Mouse (Mus musculus) myocyte (in vitro differentiated cells): ENCODE measurements around the gene Tbca. TPM values are rescaled to one million over a fixed set of nuclear protein-coding genes. Genes with fewer than 3 reads are reported as not detected.

Source experiments
- H3K27me3 ChIP-seq: one replicate; pipeline ENCODE4 v1.6.1; 2011; ENCODE audit not compliant: control insufficient read depth, insufficient read depth, insufficient read length
- H3K36me3 ChIP-seq: one replicate; pipeline ENCODE4 v1.6.1; 2011; ENCODE audit not compliant: control insufficient read depth, insufficient read depth
- H3K4me2 ChIP-seq: one replicate; pipeline ENCODE4 v1.6.1; 2011; ENCODE audit warnings: low read depth, control low read depth
- H3K4me3 ChIP-seq: one replicate; pipeline ENCODE4 v1.5.1; 2011; ENCODE audit warnings: mild to moderate bottlenecking, control low read depth, moderate library complexity
- H3K79me2 ChIP-seq: one replicate; pipeline ENCODE4 v1.6.1; 2011; ENCODE audit not compliant: control insufficient read depth, insufficient read depth
- H3ac ChIP-seq: one replicate; pipeline ENCODE4 v1.6.1; 2011; ENCODE audit not compliant: control insufficient read depth, insufficient read length
- CEBPB ChIP-seq: IDR thresholded peaks from 2 replicates; pipeline ENCODE4 v1.6.1; 2011; ENCODE audit warnings: mild to moderate bottlenecking, moderate library complexity; ENCODE audit not compliant: poor library complexity, insufficient read depth, severe bottlenecking
- E2F4 ChIP-seq: IDR thresholded peaks from one replicate; pipeline ENCODE4 v1.6.1; 2011; ENCODE audit warnings: mild to moderate bottlenecking, control low read depth, moderate library complexity; ENCODE audit not compliant: insufficient read depth
- MAX ChIP-seq: IDR thresholded peaks from one replicate; pipeline ENCODE4 v1.6.1; 2011; ENCODE audit warnings: low read depth, mild to moderate bottlenecking, control low read depth
- MYOD1 ChIP-seq, 3 experiments: IDR thresholded peaks; one replicate each; pipeline ENCODE4 v1.6.1; 2011; ENCODE audit warnings: control low read depth in 2 of 3, low read depth in 2 of 3, mild to moderate bottlenecking in 2 of 3, moderate library complexity in 1 of 3; ENCODE audit not compliant: insufficient read length in 2 of 3, control insufficient read depth in 1 of 3
- MYOG ChIP-seq, 3 experiments: IDR thresholded peaks; one replicate each; pipeline ENCODE4 v1.6.1; 2011; ENCODE audit warnings: control low read depth in 2 of 3, low read depth in 2 of 3, mild to moderate bottlenecking in 2 of 3; ENCODE audit not compliant: insufficient read length in 2 of 3, control insufficient read depth in 1 of 3, insufficient read depth in 1 of 3
- POLR2A ChIP-seq: IDR thresholded peaks from one replicate; pipeline ENCODE4 v1.6.1; 2011; ENCODE audit warnings: low read depth, mild to moderate bottlenecking, control low read depth, moderate library complexity; ENCODE audit not compliant: insufficient read length
- POLR2AphosphoS2 ChIP-seq: IDR thresholded peaks from one replicate; pipeline ENCODE4 v1.6.1; 2011; ENCODE audit warnings: low read depth, control low read depth; ENCODE audit not compliant: insufficient read length
- REST ChIP-seq: IDR thresholded peaks from one replicate; pipeline ENCODE4 v1.6.1; 2011; ENCODE audit warnings: mild to moderate bottlenecking, control low read depth, moderate library complexity; ENCODE audit not compliant: insufficient read depth, insufficient read length
- SRF ChIP-seq: IDR thresholded peaks from one replicate; pipeline ENCODE4 v1.6.1; 2011; ENCODE audit warnings: low read depth; ENCODE audit not compliant: control insufficient read depth, insufficient read length
- TCF12 ChIP-seq: IDR thresholded peaks from one replicate; pipeline ENCODE4 v1.6.1; 2011; ENCODE audit warnings: mild to moderate bottlenecking, control low read depth; ENCODE audit not compliant: poor library complexity, insufficient read depth, severe bottlenecking
- TCF3 ChIP-seq: IDR thresholded peaks from one replicate; pipeline ENCODE4 v1.6.1; 2011; ENCODE audit warnings: low read depth, control low read depth; ENCODE audit not compliant: insufficient read length
- USF1 ChIP-seq: IDR thresholded peaks from one replicate; pipeline ENCODE4 v1.6.1; 2011; ENCODE audit warnings: low read depth, mild to moderate bottlenecking, control low read depth, moderate library complexity
- polyA plus RNA-seq: library from polyadenylated mRNA; unstranded; fragments of >200 nt; fragmentation: generic; extraction: Trizol; gene quantifications from one replicate; pipeline ENCODE4 v1.2.1, GENCODE M21; 2012; ENCODE audit warnings: missing spikeins

The Tbca gene
- polyA plus RNA-seq, 1 experiment: 253 TPM

GRCm38 (mm10) chr13:94877991-94878745 is 89.5 kb downstream of the Tbca start:
- no peak overlapping the region for H3ac ChIP-seq
- H3K4me3 ChIP-seq: no peak overlapping the region
- H3K27me3 ChIP-seq: peaks cover 47% of the 10 kb centered on the region
- no peaks in the 10 kb centered on the region for H3K36me3 ChIP-seq
- TF ChIP-seq E2F4 (no peak), REST (peak; percentile 58)
- H3K4me2 ChIP-seq: no peak overlapping the region
- H3K79me2 ChIP-seq: no peaks in the 10 kb centered on the region

GRCm38 (mm10) chr13:94881201-94881600 is 92.5 kb downstream of the Tbca start:
- H3K36me3 ChIP-seq: no peaks in the 10 kb centered on the region
- no peak overlapping the region for H3K4me2 ChIP-seq

GRCm38 (mm10) chr13:94882221-94882620 is 93.5 kb downstream of the Tbca start:
- TF ChIP-seq TCF3 (no peak), MAX (no peak), TCF12 (no peak), CEBPB (no peak), MYOD1 (IDR thresholded peaks at IDR 0.05; ENCODE audit: control insufficient read depth in 1 of 3, insufficient read length in 2 of 3, low read depth in 2 of 3) (no peak), SRF (no peak), MYOG (IDR thresholded peaks at IDR 0.05; ENCODE audit: control insufficient read depth in 1 of 3, insufficient read depth in 1 of 3, insufficient read length in 2 of 3, low read depth in 2 of 3) (no peak), E2F4 (no peak), POLR2AphosphoS2 (no peak), REST (no peak), POLR2A (no peak), USF1 (no peak)
- Histone ChIP-seq H3K36me3 (no peaks in the 10 kb centered on the region), H3K27me3 (peaks cover 43% of the 10 kb centered on the region), H3K4me2 (no peak overlapping the region), H3K4me3 (no peak overlapping the region), H3K79me2 (no peaks in the 10 kb centered on the region), H3ac (no peak overlapping the region)

More at GRCm38 (mm10) chr13:94881201-94881600, 92.5 kb downstream of the Tbca start:
- TF ChIP-seq E2F4: no peak
- TF ChIP-seq CEBPB: no peak
- no peak for TF ChIP-seq USF1
- no peak for TF ChIP-seq TCF3
- no peak for TF ChIP-seq MAX
- TF ChIP-seq TCF12: no peak
- no peak for TF ChIP-seq MYOD1 (IDR thresholded peaks at IDR 0.05; ENCODE audit: control insufficient read depth in 1 of 3, insufficient read length in 2 of 3, low read depth in 2 of 3)
- no peak for TF ChIP-seq SRF
- TF ChIP-seq MYOG (IDR thresholded peaks at IDR 0.05; ENCODE audit: control insufficient read depth in 1 of 3, insufficient read depth in 1 of 3, insufficient read length in 2 of 3, low read depth in 2 of 3): no peak
- no peak for TF ChIP-seq POLR2A
- no peak for TF ChIP-seq REST
- no peak for TF ChIP-seq POLR2AphosphoS2
- H3K79me2 ChIP-seq: no peaks in the 10 kb centered on the region
- H3ac ChIP-seq: no peak overlapping the region
- no peak overlapping the region for H3K4me3 ChIP-seq
- peaks cover 50% of the 10 kb centered on the region for H3K27me3 ChIP-seq

DNA sequence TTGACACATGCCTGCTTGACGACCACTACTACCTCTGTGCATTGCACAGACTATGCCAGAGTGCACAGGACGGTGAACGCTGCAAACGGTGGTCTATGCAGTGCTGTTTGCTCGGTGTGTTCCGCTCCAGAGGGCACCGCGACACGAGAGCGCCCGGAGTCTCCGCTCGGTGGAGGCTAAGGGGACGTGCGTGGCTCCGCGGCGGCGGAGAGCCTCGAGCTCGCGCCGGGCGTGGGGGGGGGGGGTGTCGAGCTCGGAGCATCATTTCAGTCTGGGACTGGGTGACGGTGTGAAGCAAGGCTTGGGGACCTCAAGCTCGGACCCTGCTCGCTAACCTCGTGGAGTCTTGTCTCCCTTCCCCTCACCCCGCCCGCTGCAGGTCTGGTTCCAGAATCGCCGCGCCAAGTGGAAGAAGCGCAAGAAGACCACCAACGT is 94.0 kb downstream of the Tbca start:
- no peaks in the 10 kb centered on the region for H3K36me3 ChIP-seq
- no peak overlapping the region for H3ac ChIP-seq
- no peak overlapping the region for H3K4me3 ChIP-seq
- H3K79me2 ChIP-seq: no peaks in the 10 kb centered on the region
- H3K27me3 ChIP-seq: peaks cover 38% of the 10 kb centered on the region
- TF ChIP-seq POLR2A: no peak
- TF ChIP-seq POLR2AphosphoS2: no peak
- no peak for TF ChIP-seq E2F4
- TF ChIP-seq MYOG (IDR thresholded peaks at IDR 0.05; ENCODE audit: control insufficient read depth in 1 of 3, insufficient read depth in 1 of 3, insufficient read length in 2 of 3, low read depth in 2 of 3): no peak
- no peak for TF ChIP-seq TCF3
- no peak for TF ChIP-seq SRF
- no peak for TF ChIP-seq CEBPB
- no peak for TF ChIP-seq REST
- no peak overlapping the region for H3K4me2 ChIP-seq
